Mouse (Mus musculus) spleen, adult 2 months (tissue): ENCODE data around the gene Ugt1a7c.

Experiments
- CTCF ChIP-seq: fragments of 200-500 bp; IDR thresholded peaks from 2 replicates; pipeline ENCODE4 v1.5.1; 2011; ENCODE audit warnings: mild to moderate bottlenecking, inconsistent platforms; ENCODE audit not compliant: insufficient read depth, insufficient read length, insufficient replicate concordance; ENCODE audit errors: extremely low read depth
- POLR2A ChIP-seq: fragments of 200-500 bp; IDR thresholded peaks from 2 replicates; pipeline ENCODE4 v1.6.1; 2011; ENCODE audit warnings: low read depth, low read length, inconsistent platforms

DNA sequence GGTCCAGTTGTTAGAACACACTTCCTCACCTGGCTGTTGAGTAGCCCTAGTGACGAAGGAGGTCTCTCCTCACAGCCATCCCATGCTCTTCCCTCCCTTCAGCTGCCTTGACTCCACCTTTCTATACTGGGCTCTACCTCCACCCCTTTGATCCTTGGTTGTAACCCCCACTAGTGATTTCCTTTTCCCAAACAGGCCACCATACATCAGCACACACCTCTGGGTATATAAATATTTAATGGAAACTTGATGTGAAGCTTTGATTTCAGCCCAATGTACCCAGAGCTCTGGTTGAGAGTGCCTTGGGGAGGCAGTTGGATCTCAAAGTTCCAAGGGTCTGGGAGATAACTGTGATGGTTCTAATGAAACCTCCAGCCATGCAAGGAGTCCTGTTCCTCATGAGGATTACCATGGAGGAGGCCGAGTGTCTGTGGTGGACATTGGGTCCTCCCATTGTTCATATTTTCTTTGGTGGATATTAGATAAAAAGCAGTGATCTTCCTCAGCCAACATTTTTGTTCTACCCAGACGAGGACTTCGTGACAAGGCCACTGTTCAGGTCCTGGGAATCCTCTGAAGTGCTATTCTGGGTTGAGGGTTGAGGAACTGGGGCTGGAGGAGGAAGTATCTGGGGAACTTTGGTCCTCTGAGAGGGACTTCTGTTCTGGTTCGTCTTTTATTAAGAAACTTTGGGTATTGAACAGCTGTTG is 132.0 kb downstream of the Ugt1a7c start, which contains the start of gene Mroh2a:
- no peak for TF ChIP-seq CTCF
- no peak for TF ChIP-seq POLR2A
